Mouse (Mus musculus) lung, adult 2 months (tissue): ENCODE data around the gene Nmu.

Experiments
- CTCF ChIP-seq: fragments of 200-500 bp; IDR thresholded peaks from 2 replicates; pipeline ENCODE4 v1.5.1; 2011; ENCODE audit warnings: mild to moderate bottlenecking, low read length, control low read depth; ENCODE audit not compliant: insufficient read depth
- POLR2A ChIP-seq: fragments of 200-500 bp; IDR thresholded peaks from 2 replicates; pipeline ENCODE4 v1.6.1; 2011; ENCODE audit warnings: low read depth, mild to moderate bottlenecking, control low read depth, low read length, borderline replicate concordance; ENCODE audit errors: extremely low read depth

DNA sequence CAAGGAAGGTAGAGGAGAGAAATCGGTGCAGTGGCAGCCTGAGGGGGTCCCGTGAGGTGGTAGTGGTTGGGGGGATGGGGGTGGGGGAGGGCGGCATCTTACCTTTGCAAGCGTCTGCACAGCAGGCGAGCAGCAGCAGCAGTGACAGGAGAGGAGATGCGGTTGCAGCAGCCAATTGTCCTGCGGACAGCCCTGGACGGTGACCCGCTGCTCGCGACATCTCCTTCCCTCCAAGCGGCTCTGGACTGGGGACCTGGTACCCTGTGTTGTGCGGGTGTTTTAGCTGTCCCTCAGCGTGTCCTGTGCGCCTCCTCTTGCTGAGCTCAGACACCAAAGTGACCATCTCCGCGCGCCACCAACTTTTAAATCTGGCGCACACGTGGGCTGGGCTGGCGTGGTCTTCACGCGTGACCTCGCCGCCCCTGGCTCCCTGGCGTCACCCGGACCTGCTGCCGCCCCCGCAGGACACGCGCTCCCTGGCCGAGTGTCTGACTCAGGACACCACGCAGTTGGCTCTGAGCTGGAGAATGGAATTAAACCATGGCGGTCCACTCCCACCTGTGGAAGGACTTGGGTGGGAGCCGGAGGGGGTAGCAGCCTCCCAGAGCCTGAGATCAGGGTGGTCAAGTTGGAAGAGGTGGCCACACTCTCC, at the start of gene Nmu:
- TF ChIP-seq POLR2A (no peak), CTCF (no peak)
